Mouse (Mus musculus) limb, embryonic 13.5 days (tissue): ENCODE measurements around the gene Zbtb5. TPM values are rescaled to one million over a fixed set of nuclear protein-coding genes. Genes with fewer than 3 reads are reported as not detected.

ENCODE experiments used
- ATAC-seq: fragments of 200-750 bp; cut with Nextera tagmentation; 2 replicates; pipeline ENCODE4 v1.8.0; 2017; ENCODE audit warnings: low read depth, moderate number of reproducible peaks, moderate TSS enrichment; ENCODE audit not compliant: low FRiP score
- H3K27ac ChIP-seq: fragments of 300-500 bp; sonication (generic); 2 replicates; pipeline ENCODE4 v1.5.1; 2015; ENCODE audit warnings: inconsistent platforms, mild to moderate bottlenecking, moderate library complexity
- H3K27me3 ChIP-seq: fragments of 300-500 bp; sonication (generic); 2 replicates; pipeline ENCODE4 v1.6.1; 2015; ENCODE audit warnings: mild to moderate bottlenecking, inconsistent platforms
- H3K36me3 ChIP-seq: fragments of 300-500 bp; sonication (generic); 2 replicates; pipeline ENCODE4 v1.6.1; 2015; ENCODE audit warnings: inconsistent platforms, mild to moderate bottlenecking, moderate library complexity
- H3K4me1 ChIP-seq: fragments of 300-500 bp; sonication (generic); 2 replicates; pipeline ENCODE4 v1.6.1; 2015; ENCODE audit warnings: inconsistent platforms
- H3K4me2 ChIP-seq: fragments of 300-500 bp; sonication (generic); replicated peaks from 2 replicates; pipeline ENCODE4 v1.6.1; 2015; ENCODE audit warnings: inconsistent platforms, mild to moderate bottlenecking, moderate library complexity
- H3K4me3 ChIP-seq: fragments of 300-500 bp; sonication (generic); 2 replicates; pipeline ENCODE4 v1.5.1; 2015; ENCODE audit warnings: moderate library complexity, mild to moderate bottlenecking, inconsistent platforms
- H3K9ac ChIP-seq: fragments of 300-500 bp; sonication (generic); 2 replicates; pipeline ENCODE4 v1.6.1; 2015; ENCODE audit warnings: mild to moderate bottlenecking, inconsistent platforms
- H3K9me3 ChIP-seq: fragments of 300-500 bp; sonication (generic); 2 replicates; pipeline ENCODE4 v1.6.1; 2016; ENCODE audit warnings: inconsistent platforms
- WGBS: fragments of 180-500 bp; shearing (Covaris S2); methylation state at CpG from one replicate; pipeline ENCODE4 v1.1.7; 2015; 5-methylcytosine and 5-hydroxymethylcytosine counted together
- polyA plus RNA-seq: library from polyadenylated mRNA; unstranded; fragments of >200 nt; fragmentation: Nextera tagmentation; extraction: Ambion mirVana; gene quantifications from 2 replicates; pipeline ENCODE4 v1.2.1, GENCODE M21; 2015

The Zbtb5 gene
- polyA plus RNA-seq, 1 experiment from 2014 or later: 30.6 TPM

DNA sequence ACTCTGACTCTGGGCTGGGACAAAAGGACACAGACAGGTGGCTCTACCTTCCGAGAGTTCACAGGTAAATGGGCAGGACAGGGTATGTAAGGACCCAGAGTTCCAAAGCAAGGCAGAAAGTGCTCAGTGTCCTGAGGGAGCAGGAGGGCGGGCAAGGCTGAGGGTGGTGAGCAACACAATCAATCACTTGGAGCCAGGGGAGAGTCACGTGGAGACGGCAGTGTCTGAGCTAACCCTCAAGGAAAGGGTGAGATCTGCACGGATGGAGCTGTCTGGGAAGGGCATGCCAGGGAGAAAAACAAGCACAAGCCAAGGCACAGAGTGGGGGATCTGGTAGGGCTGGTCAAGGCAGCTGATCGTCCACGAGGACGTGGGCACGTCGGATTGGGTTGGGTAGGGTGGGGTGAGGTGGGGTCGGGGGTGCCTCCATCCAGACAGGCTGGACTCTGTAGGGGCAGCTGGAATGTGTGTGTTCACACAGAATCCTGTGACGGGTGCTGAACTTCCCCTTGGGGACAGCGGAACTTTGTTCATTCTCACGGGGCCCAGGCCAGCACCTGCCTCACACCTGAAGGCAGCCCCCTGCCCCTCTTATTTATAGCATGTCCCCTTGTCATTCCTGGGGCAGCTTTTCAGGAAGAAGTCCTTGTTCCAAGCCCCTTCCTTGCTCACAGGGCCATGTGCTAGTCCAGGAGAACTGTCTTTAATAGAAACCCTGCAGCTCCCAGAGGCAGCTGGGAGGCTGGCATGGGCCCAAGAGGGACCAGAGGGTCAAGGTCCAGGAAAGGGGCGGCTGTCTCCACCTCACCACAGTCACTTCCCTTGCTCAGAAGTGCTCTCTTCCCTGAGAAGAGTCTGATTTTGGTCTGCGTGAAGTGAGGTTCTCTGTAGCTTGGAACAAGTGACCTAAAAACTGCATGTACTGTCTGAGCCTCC is 22.7 kb upstream of the Zbtb5 start:
- no peak for ATAC-seq
- H3K4me1 ChIP-seq: no peaks in the 10 kb centered on the region
- peaks cover 84% of the 10 kb centered on the region for H3K36me3 ChIP-seq
- no peaks in the 10 kb centered on the region for H3K27me3 ChIP-seq
- H3K27ac ChIP-seq: no peak overlapping the region
- 67% methylated on average over 16 of the region's 16 CpGs for WGBS
- no peak overlapping the region for H3K4me3 ChIP-seq
- no peak overlapping the region for H3K9ac ChIP-seq
- H3K4me2 ChIP-seq: no peak overlapping the region
- H3K9me3 ChIP-seq: no peaks in the 10 kb centered on the region

- no peak overlapping the region for H3K9ac ChIP-seq
- WGBS: 90% methylated on average over 9 of the region's 9 CpGs
- no peaks in the 10 kb centered on the region for H3K4me1 ChIP-seq
- H3K27me3 ChIP-seq: no peaks in the 10 kb centered on the region
- no peaks in the 10 kb centered on the region for H3K9me3 ChIP-seq
- H3K4me2 ChIP-seq: no peak overlapping the region
- ATAC-seq: no peak
- no peak overlapping the region for H3K4me3 ChIP-seq
- H3K27ac ChIP-seq: no peak overlapping the region
- peaks cover 95% of the 10 kb centered on the region for H3K36me3 ChIP-seq
Measured at GRCm38 (mm10) chr4:45032586-45032985, 20.4 kb upstream of the Zbtb5 start.

GRCm38 (mm10) chr4:45026459-45026858 is 14.2 kb upstream of the Zbtb5 start:
- H3K4me1 ChIP-seq: no peaks in the 10 kb centered on the region

GRCm38 (mm10) chr4:45019009-45019408 is 6.8 kb upstream of the Zbtb5 start:
- H3K4me2 ChIP-seq: peak overlapping the region; percentile 88
- H3K4me3 ChIP-seq: peak overlapping the region; percentile 76
- no peak overlapping the region for H3K27ac ChIP-seq
- H3K27me3 ChIP-seq: no peaks in the 10 kb centered on the region
- H3K9ac ChIP-seq: peak overlapping the region; percentile 71
- WGBS: 2% methylated on average over 14 of the region's 14 CpGs
- no peaks in the 10 kb centered on the region for H3K9me3 ChIP-seq
- peaks cover 11% of the 10 kb centered on the region for H3K36me3 ChIP-seq
- 0 out of 2 replicates have a peak, but pooled peaks have one; percentile 22 for ATAC-seq
- peaks cover 13% of the 10 kb centered on the region for H3K4me1 ChIP-seq

More at GRCm38 (mm10) chr4:45026459-45026858, 14.2 kb upstream of the Zbtb5 start:
- Histone ChIP-seq H3K27me3 (no peaks in the 10 kb centered on the region), H3K9me3 (no peaks in the 10 kb centered on the region), H3K4me2 (no peak overlapping the region), H3K36me3 (peaks cover 80% of the 10 kb centered on the region), H3K4me3 (no peak overlapping the region), H3K27ac (no peak overlapping the region), H3K9ac (no peak overlapping the region)
- 98% methylated on average over 4 of the region's 4 CpGs for WGBS
- ATAC-seq: no peak

- no peaks in the 10 kb centered on the region for H3K9me3 ChIP-seq
- H3K27me3 ChIP-seq: no peaks in the 10 kb centered on the region
- peak within 1 kb of the TSS; percentile 58; the same call in 1 of the 2 replicates for H3K27ac ChIP-seq
- peaks cover 6% of the 10 kb centered on the region; the same call in 1 of the 2 replicates for H3K36me3 ChIP-seq
- ATAC-seq: peak; percentile 88
- H3K4me1 ChIP-seq: peaks cover 18% of the 10 kb centered on the region
- peak within 1 kb of the TSS; percentile 71 for H3K9ac ChIP-seq
- H3K4me2 ChIP-seq: peak within 1 kb of the TSS; percentile 88
- WGBS: 0% methylated on average over 29 of the region's 29 CpGs
- H3K4me3 ChIP-seq: peak within 1 kb of the TSS; percentile 76
Measured at GRCm38 (mm10) chr4:45018452-45018980, 6.3 kb upstream of the Zbtb5 start, which contains the start of gene Polr1e. Gene Polr1e, plus strand, starts transcription at chr4:45018583.

GRCm38 (mm10) chr4:45015615-45016014 is 3.4 kb upstream of the Zbtb5 start:
- H3K36me3 ChIP-seq: no peaks in the 10 kb centered on the region
- no peak overlapping the region for H3K4me3 ChIP-seq
- peaks cover 28% of the 10 kb centered on the region for H3K4me1 ChIP-seq
- H3K4me2 ChIP-seq: no peak overlapping the region
- no peak for ATAC-seq
- H3K27ac ChIP-seq: no peak overlapping the region
- H3K9ac ChIP-seq: no peak overlapping the region
- no peaks in the 10 kb centered on the region for H3K27me3 ChIP-seq
- H3K9me3 ChIP-seq: no peaks in the 10 kb centered on the region
- 13% methylated on average over 3 of the region's 3 CpGs for WGBS

GRCm38 (mm10) chr4:45013537-45013936 is 1.3 kb upstream of the Zbtb5 start:
- Histone ChIP-seq H3K4me2 (peak overlapping the region; percentile 79), H3K9ac (peak overlapping the region; percentile 80), H3K4me3 (peak overlapping the region; percentile 84), H3K27ac (no peak overlapping the region), H3K4me1 (peaks cover 24% of the 10 kb centered on the region), H3K27me3 (no peaks in the 10 kb centered on the region), H3K9me3 (no peaks in the 10 kb centered on the region), H3K36me3 (no peaks in the 10 kb centered on the region)
- 0% methylated on average over 2 of the region's 2 CpGs for WGBS
- no peak for ATAC-seq

- peaks cover 24% of the 10 kb centered on the region for H3K4me1 ChIP-seq
- peak overlapping the region; percentile 80 for H3K9ac ChIP-seq
- no peaks in the 10 kb centered on the region for H3K9me3 ChIP-seq
- H3K27ac ChIP-seq: peak overlapping the region; percentile 77
- WGBS: 2% methylated on average over 13 of the region's 13 CpGs
- ATAC-seq: no peak
- no peaks in the 10 kb centered on the region for H3K27me3 ChIP-seq
- no peaks in the 10 kb centered on the region for H3K36me3 ChIP-seq
- H3K4me2 ChIP-seq: peak overlapping the region; percentile 79
- H3K4me3 ChIP-seq: peak overlapping the region; percentile 84
Measured at GRCm38 (mm10) chr4:45013031-45013431, 819 bp upstream of the Zbtb5 start.

DNA sequence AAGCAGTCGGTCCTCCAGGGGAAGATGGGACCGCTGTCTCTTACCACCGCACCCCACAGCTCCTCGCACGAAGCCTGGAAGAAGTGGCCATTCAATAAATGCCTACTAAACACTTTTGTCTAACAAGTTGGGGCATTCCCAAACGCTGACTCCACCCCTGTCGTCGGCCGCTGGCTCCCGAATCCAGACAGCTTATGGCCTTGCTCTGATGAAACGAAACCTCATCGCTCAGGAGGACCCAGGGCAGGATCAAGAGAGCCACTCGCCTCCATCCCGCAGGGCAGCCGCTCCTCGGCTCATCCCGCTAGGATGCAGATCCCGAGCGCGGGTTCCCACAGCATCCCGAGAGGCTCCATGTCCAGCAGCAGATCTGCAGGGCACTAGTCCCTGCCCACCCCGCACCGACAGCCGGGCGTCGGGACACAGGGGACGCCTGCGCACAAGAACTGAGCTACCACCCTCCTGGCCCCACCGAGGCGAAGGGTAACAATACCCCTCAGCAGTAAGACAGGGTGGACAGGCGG is 569 bp downstream of the Zbtb5 start:
- 0% methylated on average over 31 of the region's 31 CpGs for WGBS
- H3K4me2 ChIP-seq: peak overlapping the region; percentile 80

DNA sequence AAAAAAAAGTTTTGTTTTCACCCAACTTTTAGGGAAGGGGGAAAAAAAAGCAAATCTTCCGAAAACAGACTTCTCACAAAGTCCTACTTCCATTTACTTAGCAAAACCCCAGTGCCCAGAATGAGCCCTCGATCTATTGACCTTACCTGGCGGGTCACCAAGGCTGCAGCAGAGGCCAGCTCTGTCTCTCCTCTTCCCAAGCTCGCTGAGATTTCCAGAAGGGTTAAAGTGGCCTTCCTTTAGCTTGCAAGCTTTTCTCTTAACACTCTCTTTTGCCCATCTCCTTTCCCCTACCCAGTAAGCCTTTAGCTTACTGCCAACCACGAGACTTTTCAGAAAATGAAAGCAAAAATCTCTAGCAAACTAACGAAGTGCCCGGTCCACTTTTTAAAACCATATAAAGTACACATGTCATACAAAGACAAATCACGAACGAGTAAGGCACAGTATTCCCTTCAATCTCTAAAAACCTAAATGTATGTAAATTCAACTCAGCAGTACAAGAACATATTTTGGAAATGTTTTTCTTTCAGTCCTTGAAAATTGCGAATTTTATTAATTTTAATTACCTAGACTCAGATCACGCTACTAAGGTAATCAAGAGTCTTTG is 1.3 kb downstream of the Zbtb5 start:
- peak overlapping the region; percentile 84 for H3K4me3 ChIP-seq
- no peak for ATAC-seq
- H3K9me3 ChIP-seq: no peaks in the 10 kb centered on the region
- no peaks in the 10 kb centered on the region for H3K27me3 ChIP-seq
- H3K27ac ChIP-seq: peak overlapping the region; percentile 95
- 7% methylated on average over 11 of the region's 11 CpGs for WGBS
- H3K36me3 ChIP-seq: no peaks in the 10 kb centered on the region
- peak overlapping the region; percentile 91 for H3K9ac ChIP-seq
- peak overlapping the region; percentile 80 for H3K4me2 ChIP-seq
- peaks cover 24% of the 10 kb centered on the region for H3K4me1 ChIP-seq

More for the DNA sequence above, 569 bp downstream of the Zbtb5 start:
- peak overlapping the region; percentile 84 for H3K4me3 ChIP-seq
- peak overlapping the region; percentile 95 for H3K27ac ChIP-seq
- peak overlapping the region; percentile 91 for H3K9ac ChIP-seq
- H3K36me3 ChIP-seq: no peaks in the 10 kb centered on the region
- peak; percentile 68 for ATAC-seq
- no peaks in the 10 kb centered on the region for H3K9me3 ChIP-seq
- peaks cover 24% of the 10 kb centered on the region for H3K4me1 ChIP-seq
- no peaks in the 10 kb centered on the region for H3K27me3 ChIP-seq

GRCm38 (mm10) chr4:45005452-45005851 is 6.8 kb downstream of the Zbtb5 start:
- no peak overlapping the region for H3K4me2 ChIP-seq
- H3K9ac ChIP-seq: no peak overlapping the region
- H3K27me3 ChIP-seq: no peaks in the 10 kb centered on the region
- ATAC-seq: no peak
- no peaks in the 10 kb centered on the region for H3K9me3 ChIP-seq
- H3K4me3 ChIP-seq: no peak overlapping the region
- no peak overlapping the region for H3K27ac ChIP-seq
- 0 out of 2 replicates have a peak, but pooled peaks cover 3% of the 10 kb centered on the region for H3K36me3 ChIP-seq
- H3K4me1 ChIP-seq: peaks cover 9% of the 10 kb centered on the region
- WGBS: 77% methylated on average over 3 of the region's 3 CpGs

DNA sequence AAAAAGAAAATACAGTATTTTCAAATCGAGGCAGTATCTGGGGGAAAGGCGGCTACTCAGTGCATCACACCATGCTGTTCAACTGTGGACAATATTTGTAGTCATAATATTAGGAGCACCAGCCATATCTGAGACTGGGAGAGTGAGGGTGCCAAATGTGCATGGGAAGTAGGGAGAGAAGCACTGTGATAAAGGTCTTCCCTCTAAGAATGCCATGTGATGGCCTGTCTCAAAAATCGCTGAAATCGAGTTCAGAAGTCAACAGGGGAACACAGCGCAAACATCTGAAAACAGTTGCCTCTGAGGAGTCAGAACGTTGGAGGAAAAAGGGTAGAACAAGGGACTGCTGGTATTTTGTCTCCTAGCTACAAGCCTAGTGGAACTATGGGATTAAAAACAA is 12.2 kb downstream of the Zbtb5 start:
- no peak overlapping the region for H3K4me2 ChIP-seq
- H3K36me3 ChIP-seq: peaks cover 11% of the 10 kb centered on the region
- H3K9ac ChIP-seq: no peak overlapping the region
- H3K27ac ChIP-seq: no peak overlapping the region
- ATAC-seq: no peak
- H3K9me3 ChIP-seq: no peaks in the 10 kb centered on the region
- 90% methylated on average over 6 of the region's 6 CpGs for WGBS
- H3K4me3 ChIP-seq: no peak overlapping the region
- no peaks in the 10 kb centered on the region; the same call in 1 of the 2 replicates for H3K4me1 ChIP-seq
- no peaks in the 10 kb centered on the region for H3K27me3 ChIP-seq
